Mouse (Mus musculus): Measurements from ENCODE around the gene Kiss1. TPM values are rescaled to one million over a fixed set of nuclear protein-coding genes. Genes with fewer than 3 reads are reported as not detected.

The Kiss1 gene
- polyA plus RNA-seq, 1 experiment from 2014 or later = not detected

GRCm38 (mm10) chr1:133364890-133365289 lies 43.2 kb downstream of the Kiss1 start:
- ATAC-seq (ENCODE audit: low FRiP score, low TSS enrichment) (no peak), DNase-seq (ENCODE audit: low spot score) (no peak)
- H3K4me1 ChIP-seq (replicated peaks; ENCODE audit: control insufficient read depth, insufficient read depth) = no peaks in the 10 kb centered on the region
- no peaks in the 10 kb centered on the region for H3K27me3 ChIP-seq (ENCODE audit: control insufficient read depth, insufficient read depth, low read length)
- H3K9me3 ChIP-seq (ENCODE audit: control insufficient read depth, low read length) = no peaks in the 10 kb centered on the region
- no peak overlapping the region for H3K27ac ChIP-seq (replicated peaks)
- no peak overlapping the region for H3K4me2 ChIP-seq (replicated peaks; ENCODE audit: low read depth)
- TF ChIP-seq EP300 (optimal IDR thresholded peaks at IDR 0.05) = no peak
- no peak for TF ChIP-seq CTCF (IDR thresholded peaks at IDR 0.05; ENCODE audit: low read depth)
- no peaks in the 10 kb centered on the region for H3K36me3 ChIP-seq (ENCODE audit: control insufficient read depth, insufficient read depth, low read length)
- no peak overlapping the region for H3K4me3 ChIP-seq (ENCODE audit: low read depth, low read length)
- H3K9ac ChIP-seq (ENCODE audit: low read length) = no peak overlapping the region
- WGBS = 53% methylated on average over 2 of the region's 2 CpGs

DNA sequence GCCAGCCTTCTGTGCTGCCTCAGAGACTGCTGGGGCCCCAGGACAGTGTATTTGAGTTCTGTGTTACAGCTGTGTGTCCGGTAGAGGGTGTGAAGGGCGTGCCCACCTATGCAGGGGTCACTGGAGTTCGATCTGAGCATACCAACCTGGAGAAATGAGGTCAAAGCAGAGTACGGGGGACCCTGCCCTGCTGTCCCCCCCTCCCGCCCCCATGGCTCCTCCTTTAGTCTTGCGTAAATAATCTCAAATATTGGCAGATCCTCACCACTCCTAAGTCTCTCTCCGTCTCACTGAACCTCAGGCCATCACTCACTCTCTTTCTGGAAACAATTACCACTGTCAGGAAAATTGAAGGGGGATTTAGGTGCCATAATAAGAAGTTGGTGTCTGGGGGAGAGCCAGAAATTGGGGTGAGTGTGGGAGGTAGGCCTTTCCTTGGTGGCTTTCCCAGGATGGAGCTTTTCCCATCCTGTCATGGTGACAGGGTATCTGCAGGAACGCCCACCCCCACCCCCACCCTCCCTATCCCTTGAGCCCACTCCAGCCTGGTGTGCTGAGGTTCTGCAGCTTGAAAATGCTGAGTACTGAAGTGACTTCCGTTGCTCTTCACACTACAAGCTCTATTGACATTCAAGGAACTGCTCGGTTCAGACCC lies 45.4 kb downstream of the Kiss1 start:
- Histone ChIP-seq H3K9ac (ENCODE audit: low read length) (no peak overlapping the region), H3K9me3 (ENCODE audit: control insufficient read depth, low read length) (no peaks in the 10 kb centered on the region), H3K4me3 (ENCODE audit: low read depth, low read length) (no peak overlapping the region), H3K27me3 (ENCODE audit: control insufficient read depth, insufficient read depth, low read length) (no peaks in the 10 kb centered on the region), H3K4me2 (replicated peaks; ENCODE audit: low read depth) (no peak overlapping the region), H3K36me3 (ENCODE audit: control insufficient read depth, insufficient read depth, low read length) (no peaks in the 10 kb centered on the region), H3K27ac (replicated peaks) (no peak overlapping the region; the same call in 1 of the 2 replicates), H3K4me1 (replicated peaks; ENCODE audit: control insufficient read depth, insufficient read depth) (no peaks in the 10 kb centered on the region)
- no peak for ATAC-seq (ENCODE audit: low FRiP score, low TSS enrichment)
- TF ChIP-seq CTCF (IDR thresholded peaks at IDR 0.05; ENCODE audit: low read depth) (no peak), EP300 (optimal IDR thresholded peaks at IDR 0.05) (no peak)
- DNase-seq (ENCODE audit: low spot score) = no peak
- 29% methylated on average over 10 of the region's 10 CpGs for WGBS

DNA sequence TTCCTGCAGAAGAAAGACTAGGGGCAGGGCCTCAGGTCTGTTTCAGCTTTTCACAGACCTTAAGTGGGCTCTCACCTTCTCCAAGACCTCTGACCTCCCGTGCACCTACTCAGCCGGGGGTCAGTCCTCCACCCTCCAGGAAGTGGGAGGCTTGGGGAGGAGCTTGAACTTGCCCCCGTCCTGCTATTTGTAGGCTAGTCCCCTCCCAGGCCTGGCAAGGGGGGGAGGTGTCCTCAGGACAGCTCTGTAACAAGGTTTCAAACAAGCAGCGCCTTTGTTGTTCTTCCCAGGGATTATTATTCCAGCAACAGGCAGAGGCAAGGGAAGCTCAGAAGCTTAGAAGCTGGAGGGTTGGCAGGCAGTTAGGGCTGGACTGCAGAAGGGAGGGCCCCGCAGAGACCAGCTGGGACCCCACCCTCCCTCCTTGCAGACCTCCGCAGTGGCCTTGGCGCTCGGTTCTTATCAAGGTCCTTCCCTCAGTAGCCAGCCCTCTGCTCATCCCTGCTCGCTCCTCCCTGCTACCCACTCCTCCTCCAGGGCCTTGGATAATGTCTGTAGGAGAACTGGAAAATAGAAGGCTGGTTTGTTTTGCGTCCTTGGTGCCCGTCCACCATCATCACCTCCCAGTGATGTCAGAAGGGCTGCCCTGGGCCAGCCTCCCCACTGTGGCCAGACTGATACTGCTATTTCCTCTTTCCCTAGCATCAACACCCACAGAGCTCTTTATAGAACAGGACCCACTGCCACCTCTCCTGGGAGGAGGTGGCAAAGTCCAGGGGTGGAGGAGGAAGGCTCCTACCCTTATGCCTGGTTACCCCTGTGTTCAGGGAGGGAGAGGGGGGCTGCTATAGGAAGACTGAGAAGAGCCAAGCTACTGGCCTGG lies 46.2 kb downstream of the Kiss1 start:
- 20% methylated on average over 10 of the region's 11 CpGs for WGBS

DNA sequence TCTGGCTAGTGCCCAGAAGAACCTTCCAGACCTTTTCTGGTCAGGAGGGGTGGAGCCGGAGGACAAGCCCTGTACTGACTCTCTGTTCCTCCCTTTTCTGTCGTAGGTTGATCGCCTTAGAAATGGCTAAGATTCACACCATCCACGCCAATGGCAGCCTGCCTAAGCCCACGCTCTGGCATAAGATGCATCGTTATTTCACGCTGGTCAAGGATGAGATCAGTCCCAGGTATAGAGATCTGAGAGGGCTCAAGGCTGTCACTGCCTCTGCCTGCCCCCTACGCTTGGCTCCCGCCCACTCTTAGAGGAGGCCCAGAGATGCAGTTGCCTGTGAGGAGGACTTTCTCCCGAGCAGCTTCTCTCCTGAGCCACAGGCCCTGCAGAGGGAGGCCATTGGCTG lies 47.0 kb downstream of the Kiss1 start:
- Histone ChIP-seq H3K4me1 (replicated peaks; ENCODE audit: control insufficient read depth, insufficient read depth) (no peaks in the 10 kb centered on the region), H3K4me2 (replicated peaks; ENCODE audit: low read depth) (no peak overlapping the region), H3K9ac (ENCODE audit: low read length) (no peak overlapping the region), H3K36me3 (ENCODE audit: control insufficient read depth, insufficient read depth, low read length) (no peaks in the 10 kb centered on the region), H3K27ac (replicated peaks) (0 out of 2 replicates have a peak overlapping the region, but pooled peaks have one; percentile 9), H3K9me3 (ENCODE audit: control insufficient read depth, low read length) (no peaks in the 10 kb centered on the region), H3K27me3 (ENCODE audit: control insufficient read depth, insufficient read depth, low read length) (no peaks in the 10 kb centered on the region), H3K4me3 (ENCODE audit: low read depth, low read length) (no peak overlapping the region)
- ATAC-seq (ENCODE audit: low FRiP score, low TSS enrichment) (no peak), DNase-seq (ENCODE audit: low spot score) (no peak)
- 69% methylated on average over 10 of the region's 10 CpGs for WGBS
- TF ChIP-seq EP300 (optimal IDR thresholded peaks at IDR 0.05) (no peak), CTCF (IDR thresholded peaks at IDR 0.05; ENCODE audit: low read depth) (no peak)

More for the DNA sequence above, 46.2 kb downstream of the Kiss1 start:
- no peak for ATAC-seq (ENCODE audit: low FRiP score, low TSS enrichment)
- no peak for TF ChIP-seq CTCF (IDR thresholded peaks at IDR 0.05; ENCODE audit: low read depth)
- no peak for TF ChIP-seq EP300 (optimal IDR thresholded peaks at IDR 0.05)
- no peaks in the 10 kb centered on the region for H3K9me3 ChIP-seq (ENCODE audit: control insufficient read depth, low read length)
- H3K36me3 ChIP-seq (ENCODE audit: control insufficient read depth, insufficient read depth, low read length) = no peaks in the 10 kb centered on the region
- no peak overlapping the region for H3K9ac ChIP-seq (ENCODE audit: low read length)
- no peaks in the 10 kb centered on the region for H3K27me3 ChIP-seq (ENCODE audit: control insufficient read depth, insufficient read depth, low read length)
- peak overlapping the region; percentile 9; the same call in 1 of the 2 replicates for H3K27ac ChIP-seq (replicated peaks)
- no peak overlapping the region for H3K4me3 ChIP-seq (ENCODE audit: low read depth, low read length)
- no peak for DNase-seq (ENCODE audit: low spot score)
- no peak overlapping the region for H3K4me2 ChIP-seq (replicated peaks; ENCODE audit: low read depth)
- H3K4me1 ChIP-seq (replicated peaks; ENCODE audit: control insufficient read depth, insufficient read depth) = no peaks in the 10 kb centered on the region

DNA sequence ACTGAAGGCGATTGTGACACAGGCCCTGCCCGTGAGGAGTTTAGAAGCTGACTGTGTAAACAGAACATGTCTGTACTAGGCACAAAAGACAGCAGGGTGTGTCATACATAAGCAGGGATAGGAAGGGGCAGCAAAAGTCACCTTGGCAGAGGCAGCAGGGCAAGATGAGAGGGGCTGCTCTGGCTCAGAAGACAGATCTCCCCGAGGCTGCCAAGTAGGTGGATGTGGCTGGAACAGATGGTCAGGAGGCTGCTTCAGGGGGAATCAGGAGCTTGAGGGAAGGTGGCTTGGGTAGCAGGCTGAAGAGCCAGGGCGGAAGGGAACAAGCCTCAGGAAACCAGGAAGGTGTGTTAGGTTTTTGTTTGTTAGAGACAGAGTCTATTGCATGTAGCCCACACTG lies 48.7 kb downstream of the Kiss1 start:
- ATAC-seq (ENCODE audit: low FRiP score, low TSS enrichment) = peak; percentile 28
- no peak overlapping the region for H3K4me3 ChIP-seq (ENCODE audit: low read depth, low read length)
- no peaks in the 10 kb centered on the region for H3K27me3 ChIP-seq (ENCODE audit: control insufficient read depth, insufficient read depth, low read length)
- peak overlapping the region; percentile 71; the same call in 1 of the 2 replicates for H3K27ac ChIP-seq (replicated peaks)
- no peak overlapping the region for H3K9ac ChIP-seq (ENCODE audit: low read length)
- DNase-seq (ENCODE audit: low spot score) = no peak
- WGBS = 36% methylated on average over 4 of the region's 4 CpGs
- H3K4me2 ChIP-seq (replicated peaks; ENCODE audit: low read depth) = no peak overlapping the region
- H3K36me3 ChIP-seq (ENCODE audit: control insufficient read depth, insufficient read depth, low read length) = no peaks in the 10 kb centered on the region
- no peaks in the 10 kb centered on the region for H3K4me1 ChIP-seq (replicated peaks; ENCODE audit: control insufficient read depth, insufficient read depth)
- TF ChIP-seq EP300 (optimal IDR thresholded peaks at IDR 0.05) (no peak), CTCF (IDR thresholded peaks at IDR 0.05; ENCODE audit: low read depth) (no peak)
- no peaks in the 10 kb centered on the region for H3K9me3 ChIP-seq (ENCODE audit: control insufficient read depth, low read length)

- no peaks in the 10 kb centered on the region for H3K4me1 ChIP-seq (replicated peaks; ENCODE audit: control insufficient read depth, insufficient read depth)
- 78% methylated on average over 6 of the region's 6 CpGs for WGBS
- ATAC-seq (ENCODE audit: low FRiP score, low TSS enrichment) (no peak), DNase-seq (ENCODE audit: low spot score) (no peak)
- no peak for TF ChIP-seq CTCF (IDR thresholded peaks at IDR 0.05; ENCODE audit: low read depth)
- TF ChIP-seq EP300 (optimal IDR thresholded peaks at IDR 0.05) = no peak
- no peak overlapping the region for H3K27ac ChIP-seq (replicated peaks)
- no peaks in the 10 kb centered on the region for H3K9me3 ChIP-seq (ENCODE audit: control insufficient read depth, low read length)
- H3K4me2 ChIP-seq (replicated peaks; ENCODE audit: low read depth) = no peak overlapping the region
- H3K4me3 ChIP-seq (ENCODE audit: low read depth, low read length) = no peak overlapping the region
- no peak overlapping the region for H3K9ac ChIP-seq (ENCODE audit: low read length)
- no peaks in the 10 kb centered on the region for H3K36me3 ChIP-seq (ENCODE audit: control insufficient read depth, insufficient read depth, low read length)
- H3K27me3 ChIP-seq (ENCODE audit: control insufficient read depth, insufficient read depth, low read length) = no peaks in the 10 kb centered on the region
Measured at GRCm38 (mm10) chr1:133371431-133371830, 49.8 kb downstream of the Kiss1 start.

All from stomach, postnatal 0 days (tissue).